Mouse (Mus musculus): ENCODE results near the gene Hecw2. TPM values are rescaled to one million over a fixed set of nuclear protein-coding genes. Genes with fewer than 3 reads are reported as not detected.

Hecw2 gene
- polyA plus RNA-seq, 1 experiment from 2014 or later: 0.85 TPM

DNA sequence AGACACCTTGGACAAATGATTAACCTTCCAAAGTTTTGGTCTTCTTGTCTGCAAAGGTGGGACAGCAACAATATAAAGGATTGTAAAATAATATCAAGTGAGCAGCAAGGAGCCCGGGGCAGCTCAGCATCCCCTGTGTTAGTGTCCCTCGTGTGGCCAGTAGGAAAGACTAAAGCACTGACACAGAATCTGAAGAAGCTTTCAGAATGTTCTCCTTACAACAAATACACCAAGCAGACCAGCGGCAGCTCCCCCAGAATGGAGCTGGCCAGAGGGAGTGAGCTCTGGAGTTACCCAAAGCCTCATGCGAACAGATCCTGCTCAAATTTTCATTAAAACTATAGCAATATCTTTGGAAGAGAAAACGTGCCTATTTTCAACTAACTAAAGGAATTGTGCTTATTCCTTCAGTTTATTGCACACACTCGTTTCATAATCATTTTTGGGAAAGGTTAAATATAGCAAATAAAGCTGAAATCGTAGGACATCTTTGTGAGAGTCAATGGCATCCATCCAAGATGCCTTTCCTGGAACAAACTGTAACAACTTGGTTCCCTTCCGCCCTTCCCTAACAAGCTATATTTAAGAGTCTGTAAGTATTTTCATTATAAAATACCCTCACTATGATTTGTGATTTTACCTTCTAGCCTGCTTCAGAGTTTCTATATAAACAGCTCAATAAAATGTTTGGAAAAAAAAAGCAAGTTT lies 208.6 kb downstream of the Hecw2 start:
- DNase-seq (ENCODE audit: low spot score): no peak

DNA sequence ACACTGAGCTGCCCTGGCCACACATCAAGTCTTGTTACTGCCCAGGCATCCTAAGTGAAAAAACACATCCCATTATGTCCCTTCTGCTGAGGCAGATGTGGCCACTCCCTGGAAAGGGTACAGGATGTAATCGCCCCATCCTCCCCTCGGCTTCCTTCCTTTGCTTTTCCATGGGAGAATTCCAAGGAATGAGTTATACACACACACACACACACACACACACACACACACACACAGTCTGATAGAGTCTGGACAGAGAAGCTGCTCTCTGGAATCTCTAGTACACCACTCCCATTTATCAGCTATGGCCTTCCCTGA lies 216.5 kb downstream of the Hecw2 start:
- no peak for DNase-seq (ENCODE audit: low spot score)

DNA sequence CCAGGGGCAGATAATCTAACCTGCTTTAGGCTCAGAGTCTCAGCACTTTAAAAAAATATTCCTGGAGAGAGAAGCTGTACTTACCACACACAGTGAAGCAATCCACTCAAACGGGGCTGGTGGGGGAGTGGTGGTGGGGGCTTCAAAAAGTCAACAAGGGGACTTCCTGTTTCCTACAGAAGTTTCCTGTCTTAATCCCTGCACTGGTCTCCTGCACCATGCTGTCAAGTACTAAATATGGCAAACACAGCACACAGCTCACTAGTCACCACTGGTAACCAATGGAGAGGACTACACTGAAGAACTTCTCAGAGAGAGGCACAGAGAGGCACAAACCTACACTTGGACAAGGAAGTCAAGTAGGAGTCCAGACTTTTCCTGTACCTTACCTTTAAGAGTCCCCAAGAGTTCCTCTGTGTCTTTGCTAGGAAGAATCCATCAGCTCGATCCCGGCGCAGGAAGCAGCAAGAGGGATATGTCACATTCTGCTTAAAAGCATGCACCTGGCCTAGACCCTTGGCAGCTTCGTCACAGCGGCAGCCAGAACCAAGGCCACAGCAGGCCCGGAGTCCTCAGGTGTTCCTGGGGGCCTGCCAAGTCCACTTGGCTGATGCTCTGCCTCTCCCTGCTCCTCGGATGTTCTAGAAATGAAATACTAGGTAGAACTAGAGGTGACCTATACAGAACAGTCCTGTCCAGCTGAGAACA lies 217.0 kb downstream of the Hecw2 start:
- no peak for DNase-seq (ENCODE audit: low spot score)

DNA sequence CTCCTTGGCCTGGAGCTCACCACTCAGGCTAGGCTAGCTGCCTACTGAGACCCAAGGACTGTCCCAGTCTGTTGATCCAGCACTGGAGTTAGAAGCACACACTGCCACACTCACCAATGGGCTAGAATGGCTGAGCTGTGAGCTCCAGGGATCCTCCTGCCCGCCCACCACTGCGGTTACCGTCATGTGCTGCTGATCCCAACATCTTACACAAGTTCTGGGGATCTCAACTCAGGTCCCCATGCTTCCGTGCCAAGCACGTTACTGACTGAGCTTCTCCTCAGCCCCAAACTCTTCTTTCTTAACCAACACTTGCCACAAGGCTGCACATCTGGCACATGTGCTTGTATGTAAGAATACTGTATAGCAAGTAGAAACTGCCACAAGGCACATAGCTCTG lies 218.2 kb downstream of the Hecw2 start:
- no peak for DNase-seq (ENCODE audit: low spot score)

DNA sequence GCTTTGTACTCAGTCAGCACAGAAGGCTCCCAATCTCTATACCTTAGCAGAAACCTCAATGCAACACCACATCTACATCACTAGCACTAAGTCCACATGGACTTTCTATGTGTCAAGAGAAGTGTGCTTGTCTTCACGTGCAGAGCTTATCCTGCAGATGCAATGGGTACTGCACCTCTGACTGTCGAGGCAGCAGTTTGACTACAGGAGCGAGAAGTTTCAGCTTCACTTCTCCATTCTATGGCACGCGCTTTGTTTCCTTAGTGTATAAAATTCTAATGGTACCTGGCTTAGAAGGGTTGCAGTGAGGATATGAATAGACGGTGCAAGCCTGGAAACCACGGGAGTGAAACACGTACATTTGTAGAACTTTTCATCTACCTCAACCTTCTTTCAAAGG lies 218.9 kb downstream of the Hecw2 start:
- no peak for DNase-seq (ENCODE audit: low spot score)

DNA sequence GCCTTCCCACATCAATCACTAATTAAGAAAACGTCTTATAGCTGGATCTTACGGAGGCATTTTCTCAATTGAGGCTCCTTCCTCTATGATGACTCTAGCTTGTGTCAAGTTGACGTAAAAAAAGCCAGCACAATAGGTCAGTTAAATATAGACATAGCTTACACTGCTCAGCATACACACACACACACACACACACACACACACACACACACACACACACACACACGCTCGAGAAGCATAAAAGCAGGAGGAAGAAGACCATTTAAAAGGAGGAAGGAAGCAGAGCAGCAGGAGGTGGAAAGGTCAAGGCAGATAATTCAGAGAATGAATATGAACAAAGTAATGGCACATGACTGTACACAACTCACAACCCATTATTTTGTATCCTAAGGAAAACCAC lies 220.0 kb downstream of the Hecw2 start:
- no peak for DNase-seq (ENCODE audit: low spot score)

DNA sequence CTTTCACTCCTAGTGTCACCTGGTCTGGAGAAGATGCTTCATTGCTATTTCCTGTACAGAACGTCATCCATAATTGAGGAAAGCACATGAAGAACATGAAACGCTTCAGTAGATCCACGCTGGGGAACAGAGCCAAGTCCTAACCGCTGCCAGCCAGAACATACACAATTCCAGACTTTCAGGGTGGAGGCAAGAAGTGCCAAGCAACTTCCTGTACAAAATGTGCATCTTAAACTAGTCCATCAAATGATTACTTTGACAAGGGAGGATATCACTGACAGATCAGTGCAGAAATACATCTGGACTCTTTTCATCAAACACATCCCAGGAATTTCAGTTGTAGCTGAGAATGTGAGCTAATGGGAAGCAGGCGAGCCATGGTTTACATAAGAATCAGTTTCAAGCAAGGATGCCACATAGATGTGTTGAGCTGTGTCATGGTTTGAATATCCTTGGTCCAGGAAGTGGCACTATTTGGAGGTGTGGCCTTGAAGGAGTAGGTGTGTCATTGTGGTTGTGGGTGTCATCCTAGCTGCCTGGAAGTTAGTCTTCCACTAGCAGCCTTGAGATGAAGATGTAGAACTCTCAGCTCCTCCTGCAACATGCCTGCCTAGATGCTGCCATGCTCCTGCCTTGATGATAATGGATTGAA lies 224.5 kb downstream of the Hecw2 start:
- DNase-seq (ENCODE audit: low spot score): peak; percentile 4

DNA sequence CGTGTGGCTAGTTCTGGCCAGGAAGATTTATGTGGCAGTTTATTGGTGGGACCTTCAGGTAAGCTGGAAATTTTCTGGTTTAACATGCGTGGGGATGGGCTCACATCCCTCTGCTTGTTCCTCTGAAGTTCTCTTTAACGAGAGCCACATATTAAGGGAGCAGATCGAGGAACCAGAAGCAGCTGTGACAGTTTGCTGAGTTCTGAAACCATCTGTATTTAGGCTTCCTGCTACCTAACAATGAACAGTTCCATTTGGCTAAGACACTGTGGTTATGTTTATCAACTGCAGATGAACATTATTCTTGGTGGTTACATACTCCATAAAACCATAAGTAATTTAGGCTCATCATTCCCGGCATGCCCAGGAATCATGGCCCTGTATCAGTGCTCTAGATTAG lies 242.6 kb downstream of the Hecw2 start:
- no peak for DNase-seq (ENCODE audit: low spot score)

DNA sequence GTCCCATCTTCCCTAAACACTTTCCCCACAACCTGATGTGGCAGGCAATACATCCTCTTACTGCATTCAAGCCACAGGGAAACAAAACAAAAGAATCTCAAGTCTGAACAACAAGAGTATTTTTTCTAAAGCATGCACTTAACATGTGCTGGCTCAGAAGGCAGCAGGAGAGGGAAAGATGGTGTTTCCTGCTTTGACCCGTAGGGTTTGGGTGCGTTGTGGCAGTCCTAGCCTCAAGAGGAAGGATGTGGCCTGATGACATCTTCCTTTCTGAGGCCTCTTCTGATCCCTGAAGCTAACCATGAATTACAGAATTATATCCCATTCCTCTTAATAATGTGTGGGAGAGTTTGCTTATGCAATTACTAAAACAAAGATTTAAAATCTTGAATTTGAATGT lies 249.2 kb downstream of the Hecw2 start:
- DNase-seq (ENCODE audit: low spot score): peak; percentile 17

DNA sequence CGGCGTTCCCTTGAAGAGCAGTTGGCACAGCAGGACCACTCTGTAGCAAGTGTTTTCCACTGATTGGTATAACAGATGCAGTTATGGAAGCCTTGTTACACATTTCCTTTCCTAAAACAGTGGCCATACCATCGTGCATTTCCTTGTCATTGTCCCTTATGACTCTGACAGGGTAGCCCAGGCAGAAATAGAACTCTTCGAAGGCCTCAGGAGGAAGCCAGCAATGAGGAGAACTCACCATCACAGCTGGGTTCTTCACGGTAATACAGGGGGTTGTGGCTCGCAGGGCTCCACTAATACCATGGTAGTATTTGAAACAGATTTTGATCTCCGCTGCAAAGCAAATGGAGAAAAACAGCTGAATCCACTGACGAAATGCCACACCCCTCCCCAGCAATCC lies 252.5 kb downstream of the Hecw2 start:
- DNase-seq (ENCODE audit: low spot score): no peak

DNA sequence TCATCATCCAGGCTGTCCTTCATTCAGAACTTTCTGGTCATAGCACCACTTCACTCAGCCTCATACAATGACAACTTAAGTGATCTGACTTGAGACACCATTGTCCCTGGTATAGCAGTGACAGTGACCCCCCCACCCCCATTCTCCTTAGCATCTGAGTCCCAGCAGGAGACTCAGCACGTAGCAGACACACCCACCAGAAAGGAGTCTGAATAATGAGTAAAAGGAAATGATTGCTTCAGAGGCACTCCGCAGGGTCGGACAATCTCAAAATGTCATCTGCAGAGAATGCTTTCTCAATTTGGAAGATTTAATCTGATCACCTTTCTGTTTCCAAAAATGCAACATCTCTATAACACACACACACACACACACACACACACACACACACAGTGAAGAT lies 253.4 kb downstream of the Hecw2 start:
- DNase-seq (ENCODE audit: low spot score): no peak

DNA sequence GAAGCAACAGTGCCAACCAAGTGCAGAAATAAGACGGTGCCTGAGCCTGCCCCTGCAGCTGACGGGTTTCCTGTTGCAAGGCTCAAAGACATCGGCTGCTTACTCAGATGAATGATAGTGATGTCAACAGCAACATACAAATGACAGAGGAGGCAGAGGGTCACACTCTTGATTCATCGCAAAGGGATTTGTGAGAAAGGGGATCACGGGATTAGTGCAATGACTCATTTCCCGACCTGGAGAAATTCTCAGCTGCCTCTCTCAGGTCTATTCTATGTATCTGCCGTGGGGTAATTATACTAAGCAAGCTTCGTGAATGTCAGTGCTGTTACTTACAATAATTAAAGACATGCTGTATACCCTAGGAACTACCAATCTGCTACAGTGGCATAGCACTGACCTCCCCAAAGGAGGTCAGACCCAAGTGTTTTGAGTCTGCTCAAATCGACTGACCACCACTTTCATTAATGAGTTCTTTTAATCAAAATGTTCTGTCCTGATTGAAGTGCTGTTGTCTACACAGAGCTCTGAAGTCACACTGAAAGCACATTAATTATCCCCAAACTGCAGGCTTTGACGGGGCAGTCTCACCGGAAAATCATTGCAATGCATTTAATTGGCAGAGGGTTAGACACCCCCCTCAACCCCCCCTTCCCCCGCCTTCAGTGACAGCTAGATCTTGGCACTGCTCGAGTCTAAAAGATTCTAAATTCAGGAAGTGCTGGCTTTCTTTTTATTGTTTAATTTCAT lies 254.5 kb downstream of the Hecw2 start:
- no peak for DNase-seq (ENCODE audit: low spot score)

DNA sequence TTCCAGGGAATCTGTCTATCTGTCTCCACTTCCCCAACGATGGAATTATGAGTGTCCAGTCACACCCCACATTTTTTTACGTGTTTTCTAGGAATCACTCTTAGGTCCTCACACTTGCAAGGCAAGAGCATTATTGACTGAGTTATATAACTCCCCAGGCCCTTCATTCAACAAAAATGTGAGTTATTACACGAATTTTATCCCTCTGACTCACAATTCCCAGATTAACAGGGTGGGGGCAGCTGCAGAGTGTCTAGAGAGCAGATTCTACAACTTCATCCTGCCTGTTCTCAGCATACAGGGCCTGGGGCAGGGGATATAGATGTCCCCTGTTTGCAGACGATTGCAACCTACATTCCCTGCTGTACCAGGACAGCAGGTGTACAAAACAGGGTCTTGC lies 255.7 kb downstream of the Hecw2 start:
- DNase-seq (ENCODE audit: low spot score): no peak

DNA sequence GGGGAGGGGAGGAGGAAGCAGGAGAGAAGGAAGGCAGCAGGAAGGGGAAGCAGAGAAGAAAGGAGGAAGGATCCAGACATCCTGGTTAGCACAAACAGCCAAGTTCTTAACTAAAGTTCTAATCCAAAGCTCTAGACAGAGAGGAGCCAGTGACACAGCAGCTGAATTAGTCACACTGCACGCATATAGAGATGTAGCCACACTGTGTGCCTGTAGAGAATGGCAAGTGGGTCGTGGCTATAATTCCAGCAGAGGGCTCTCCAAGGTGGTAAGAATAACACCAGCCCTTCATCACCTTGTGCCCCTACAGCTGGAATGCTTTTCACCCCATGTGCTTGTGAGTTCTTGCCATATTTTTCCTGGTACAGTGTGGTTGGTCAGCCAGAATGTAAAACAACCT lies 261.7 kb downstream of the Hecw2 start:
- DNase-seq (ENCODE audit: low spot score): no peak

DNA sequence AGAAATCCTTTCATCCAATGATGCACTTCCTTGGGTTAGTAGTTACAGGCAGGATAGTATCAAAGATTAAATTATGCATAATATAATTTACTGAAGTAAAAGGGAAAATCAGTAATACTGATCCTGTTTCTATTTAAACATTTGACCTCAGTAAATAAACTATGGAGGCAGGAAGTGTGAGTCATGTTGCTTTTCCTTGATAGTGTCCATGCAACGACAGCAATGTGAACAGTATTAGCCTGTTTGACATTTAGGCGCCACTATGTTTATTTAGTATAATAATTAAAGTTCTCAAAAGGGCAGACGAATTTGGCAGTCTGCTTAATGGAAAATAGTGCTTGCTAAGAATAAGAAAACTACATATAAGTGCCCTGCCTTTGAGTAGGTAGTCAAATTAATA lies 263.7 kb downstream of the Hecw2 start:
- DNase-seq (ENCODE audit: low spot score): no peak

DNA sequence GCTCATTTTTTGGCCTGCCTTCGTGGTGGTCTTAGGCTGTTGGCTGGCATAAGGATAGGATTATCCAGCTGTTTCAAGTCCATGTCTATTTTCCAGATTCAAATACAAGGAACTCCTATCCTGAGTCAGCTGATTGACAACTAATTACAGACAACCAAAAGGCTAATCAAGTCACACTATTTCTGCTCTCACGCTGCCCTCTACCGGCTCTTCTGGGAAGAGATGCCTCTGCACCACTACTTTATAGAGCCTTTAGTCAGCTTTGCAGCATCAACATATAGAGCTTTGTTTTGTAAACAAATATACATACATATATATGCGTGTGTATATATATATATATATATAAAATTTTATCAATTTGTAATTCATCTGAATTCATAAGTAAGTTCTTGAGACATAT lies 267.4 kb downstream of the Hecw2 start:
- DNase-seq (ENCODE audit: low spot score): peak; percentile 47

DNA sequence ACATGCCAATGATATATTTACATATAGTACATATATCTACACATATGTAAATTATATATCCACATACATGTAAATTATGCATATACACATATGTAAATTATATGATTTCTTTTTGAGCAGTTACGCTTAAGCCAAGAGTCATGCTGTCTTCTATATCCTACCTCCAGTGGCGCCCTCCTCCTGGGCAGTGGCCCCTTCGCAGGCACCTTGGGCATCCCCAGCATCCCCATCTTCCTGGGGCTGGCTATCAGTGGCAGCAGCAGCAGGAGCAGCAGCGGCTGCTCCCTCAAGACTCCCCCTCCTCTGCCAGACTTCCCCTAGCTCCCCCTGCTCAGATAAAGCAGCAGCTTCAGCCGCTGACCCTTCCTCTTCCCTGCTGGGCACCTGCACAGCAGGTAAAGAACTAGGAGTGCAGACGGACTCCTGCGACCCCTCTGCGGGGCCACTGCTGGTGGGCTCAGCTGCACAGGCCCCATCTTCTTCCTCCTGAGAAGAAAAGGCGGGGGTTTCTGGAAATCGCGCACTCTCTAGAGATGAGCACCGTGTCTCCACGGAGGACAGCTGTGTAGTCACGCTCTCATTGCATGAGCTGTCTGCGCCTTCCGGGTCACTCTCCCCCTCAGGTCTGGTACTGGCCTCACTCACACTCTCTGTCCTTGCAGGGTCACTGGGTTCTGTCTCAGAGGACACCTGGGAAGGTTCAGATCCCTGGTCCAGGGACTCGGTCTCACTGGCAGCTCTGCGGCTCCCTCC lies 269.6 kb downstream of the Hecw2 start:
- no peak for DNase-seq (ENCODE audit: low spot score)

DNA sequence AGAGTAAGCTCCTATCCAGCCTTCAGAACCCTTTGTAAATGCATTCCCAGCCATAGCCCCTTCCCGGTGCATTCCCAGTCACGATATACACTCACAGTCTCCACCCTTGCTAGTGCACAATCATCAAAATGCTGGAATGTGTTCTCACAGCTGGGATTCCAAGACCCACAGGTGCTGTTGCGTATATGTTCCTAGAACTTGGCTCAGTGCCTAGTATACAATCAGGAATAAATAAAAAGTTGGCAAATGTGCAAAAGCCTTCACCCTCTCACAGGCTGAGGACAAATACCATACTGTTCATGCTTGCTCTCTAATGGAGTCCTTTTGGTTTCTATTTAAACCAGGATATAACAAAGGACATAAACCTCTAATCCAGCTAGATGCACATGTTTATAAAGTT lies 283.1 kb downstream of the Hecw2 start:
- no peak for DNase-seq (ENCODE audit: low spot score)

DNA sequence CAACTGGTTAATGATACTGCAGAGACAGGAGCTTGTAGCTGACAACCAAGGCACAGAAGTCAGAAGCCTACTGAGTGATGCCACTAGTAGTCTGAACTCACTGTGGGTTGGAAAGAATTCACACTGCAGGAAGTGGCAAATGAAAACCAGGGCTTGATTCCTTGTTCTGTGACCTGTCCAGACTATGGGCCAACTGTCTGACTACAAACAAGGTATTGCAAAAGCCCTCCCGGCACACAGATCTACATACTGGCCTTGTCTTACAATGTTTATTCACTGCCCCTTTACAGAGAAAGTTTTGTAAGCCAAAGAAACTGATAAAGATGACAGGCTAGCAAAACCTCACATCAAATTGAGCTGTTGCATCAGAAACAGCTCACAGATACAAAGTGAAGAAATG lies 284.7 kb downstream of the Hecw2 start:
- no peak for DNase-seq (ENCODE audit: low spot score)

DNA sequence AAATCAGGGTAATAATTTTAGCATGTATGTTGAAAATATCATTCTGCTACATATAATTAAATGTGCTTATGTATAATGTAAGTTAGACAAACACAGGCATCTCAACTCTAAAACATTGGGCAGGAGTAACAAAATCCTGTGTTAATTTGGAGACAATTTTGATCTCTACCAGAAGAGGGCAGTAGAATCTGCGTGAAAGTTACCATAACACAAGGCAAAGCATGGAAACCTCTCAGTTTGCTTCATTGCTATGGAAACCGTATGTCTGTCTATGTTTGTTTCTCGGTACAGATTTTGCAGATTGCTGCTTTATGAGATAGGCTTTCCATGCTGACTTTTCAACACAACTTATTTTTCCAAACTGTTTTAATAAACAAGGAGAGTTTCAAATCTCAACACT lies 285.9 kb downstream of the Hecw2 start:
- peak; percentile 71 for DNase-seq (ENCODE audit: low spot score)

DNA sequence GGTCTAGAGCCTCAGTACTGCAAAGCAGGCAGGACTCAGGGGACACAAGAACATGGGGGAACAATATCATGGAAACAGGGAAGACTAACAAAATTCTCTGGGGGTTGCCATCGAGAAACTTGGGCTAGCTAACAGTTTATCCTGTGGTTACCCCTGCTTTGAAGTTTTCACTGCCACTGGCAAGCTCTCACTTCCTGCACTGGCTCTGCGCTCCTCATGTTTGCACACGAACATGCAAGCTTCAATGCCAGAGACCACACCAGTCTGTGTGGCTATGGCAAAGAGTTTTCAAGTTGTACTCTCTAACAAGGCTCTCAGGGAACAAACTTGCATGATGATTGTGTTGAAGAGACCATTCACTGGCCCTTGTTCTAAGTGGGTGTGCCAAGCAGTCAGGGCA lies 288.8 kb downstream of the Hecw2 start:
- peak; percentile 66 for DNase-seq (ENCODE audit: low spot score)

DNA sequence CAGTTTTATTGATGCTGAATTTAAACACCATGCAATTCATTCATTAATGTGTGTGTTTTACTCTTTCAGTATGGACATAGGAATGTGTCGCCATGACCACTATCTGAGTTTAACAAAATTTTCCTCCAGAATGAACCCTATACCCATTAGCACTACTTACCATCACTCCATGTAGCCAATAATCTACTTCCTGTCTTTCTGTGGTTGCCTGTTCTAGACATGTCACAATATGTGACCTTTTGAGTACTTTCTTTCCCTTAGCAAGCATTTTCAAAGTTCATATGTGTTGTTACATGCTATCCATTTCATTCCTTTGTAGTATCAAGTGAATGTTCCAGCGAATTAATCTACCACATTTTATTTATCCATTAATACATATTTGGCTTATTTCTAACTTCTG lies 294.6 kb downstream of the Hecw2 start:
- no peak for DNase-seq (ENCODE audit: low spot score)

All from thymus, postnatal 0 days (tissue).